ENCODE assay signal across 17 mouse cellular contexts in the genomic region with DNA sequence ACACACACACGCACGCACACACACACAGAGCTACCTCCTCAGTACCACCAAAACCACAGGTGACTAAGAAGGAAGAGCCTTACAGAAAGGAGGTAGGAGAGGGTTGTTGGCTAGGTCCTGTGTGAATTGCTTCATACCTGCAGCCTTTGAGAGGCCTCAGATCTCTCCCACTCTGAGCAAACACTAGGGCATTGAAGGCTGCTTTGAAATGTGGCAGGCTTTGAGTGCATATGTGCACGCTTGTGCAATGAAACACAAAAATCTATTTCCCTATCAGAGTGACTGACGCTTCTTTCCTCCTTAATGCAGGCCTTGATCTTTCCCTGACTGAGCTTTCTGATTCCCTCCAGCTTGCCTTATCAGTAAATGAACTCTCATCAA.
DNase-seq lines count a peak whose midpoint lies in the region; ATAC-seq and TF ChIP-seq lines count a peak whose summit lies in the region.
"Had no signal": no experiment of that assay in that cellular context is flagged by ENCODE, and none has a peak within 500 bp of the region (broad histone marks: within the 10 kb centered on the region; RNA-seq: fewer than 3 reads in every experiment).

No protein-coding gene starts in this region.

- no peak for TF ChIP-seq EP300 in stomach, postnatal 0 days (optimal IDR thresholded peaks at IDR 0.05)

- H3K9me3 ChIP-seq in intestine, embryonic 15.5 days = no peaks in the 10 kb centered on the region
- no peaks in the 10 kb centered on the region for H3K9me3 ChIP-seq in intestine, postnatal 0 days (ENCODE audit: control insufficient read depth)
- H3K9me3 ChIP-seq in lung, embryonic 15.5 days = no peaks in the 10 kb centered on the region
- no peaks in the 10 kb centered on the region for H3K9me3 ChIP-seq in stomach, postnatal 0 days (ENCODE audit: control insufficient read depth, low read length)
- no peaks in the 10 kb centered on the region for H3K9me3 ChIP-seq in hindbrain, embryonic 16.5 days (ENCODE audit: control insufficient read depth, low read length)
- H3K9me3 ChIP-seq: forebrain, embryonic 10.5 days; neural tube, embryonic 13.5 days had no signal

- no peaks in the 10 kb centered on the region for H3K4me1 ChIP-seq in intestine, embryonic 15.5 days (replicated peaks)
- H3K4me1 ChIP-seq in intestine, postnatal 0 days (replicated peaks; ENCODE audit: control insufficient read depth, insufficient read depth, low read length) = no peaks in the 10 kb centered on the region
- H3K4me1 ChIP-seq in lung, embryonic 15.5 days = no peaks in the 10 kb centered on the region
- no peaks in the 10 kb centered on the region for H3K4me1 ChIP-seq in stomach, postnatal 0 days (replicated peaks; ENCODE audit: control insufficient read depth, insufficient read depth)
- no peaks in the 10 kb centered on the region for H3K4me1 ChIP-seq in hindbrain, embryonic 16.5 days (ENCODE audit: control insufficient read depth, insufficient read depth, low read depth, low read length)
- H3K4me1 ChIP-seq: forebrain, embryonic 10.5 days; neural tube, embryonic 13.5 days had no signal

- no peak overlapping the region for H3K4me2 ChIP-seq in intestine, embryonic 15.5 days (replicated peaks)
- H3K4me2 ChIP-seq in intestine, postnatal 0 days (replicated peaks; ENCODE audit: low read depth) = no peak overlapping the region
- H3K4me2 ChIP-seq in lung, embryonic 15.5 days = no peak overlapping the region
- no peak overlapping the region for H3K4me2 ChIP-seq in stomach, postnatal 0 days (replicated peaks; ENCODE audit: low read depth)
- no peak overlapping the region for H3K4me2 ChIP-seq in hindbrain, embryonic 16.5 days (ENCODE audit: low read length)
- H3K4me2 ChIP-seq: heart, embryonic 11.5 days; neural tube, embryonic 13.5 days had no signal

- WGBS in intestine, embryonic 15.5 days = 75% methylated on average over 4 of the region's 4 CpGs
- WGBS in intestine, postnatal 0 days = 59% methylated on average over 4 of the region's 4 CpGs
- 36% methylated on average over 2 of the region's 4 CpGs for WGBS in lung, embryonic 15.5 days
- 68% methylated on average over 4 of the region's 4 CpGs for WGBS in stomach, postnatal 0 days
- 73% methylated on average over 4 of the region's 4 CpGs for WGBS in hindbrain, embryonic 16.5 days

- no peaks in the 10 kb centered on the region for H3K27me3 ChIP-seq in intestine, embryonic 15.5 days (replicated peaks)
- H3K27me3 ChIP-seq in intestine, postnatal 0 days (replicated peaks; ENCODE audit: control insufficient read depth, insufficient read depth, low read length) = no peaks in the 10 kb centered on the region
- no peaks in the 10 kb centered on the region for H3K27me3 ChIP-seq in lung, embryonic 15.5 days
- H3K27me3 ChIP-seq in stomach, postnatal 0 days (ENCODE audit: control insufficient read depth, insufficient read depth, low read length) = no peaks in the 10 kb centered on the region
- H3K27me3 ChIP-seq in hindbrain, embryonic 16.5 days (replicated peaks; ENCODE audit: control insufficient read depth, insufficient read depth, low read length) = no peaks in the 10 kb centered on the region
- H3K27me3 ChIP-seq: neural tube, embryonic 13.5 days had no signal

- no peak overlapping the region for H3K27ac ChIP-seq in intestine, embryonic 15.5 days
- H3K27ac ChIP-seq in intestine, postnatal 0 days (ENCODE audit: low read depth, low read length) = no peak overlapping the region
- H3K27ac ChIP-seq in lung, embryonic 15.5 days = no peak overlapping the region
- H3K27ac ChIP-seq in stomach, postnatal 0 days (replicated peaks) = no peak overlapping the region
- no peak overlapping the region for H3K27ac ChIP-seq in hindbrain, embryonic 16.5 days (ENCODE audit: low read depth, low read length)
- H3K27ac ChIP-seq: forebrain, embryonic 10.5 days; liver, embryonic 14.5 days; neural tube, embryonic 13.5 days had no signal

- 0 out of 2 replicates have a peak, but pooled peaks have one; percentile 41 for ATAC-seq in intestine, embryonic 15.5 days
- ATAC-seq in intestine, postnatal 0 days = no peak
- ATAC-seq in lung, embryonic 15.5 days (ENCODE audit: borderline replicate concordance, extremely low read depth, low FRiP score, low TSS enrichment) = peak; percentile 62
- 0 out of 2 replicates have a peak, but pooled peaks have one; percentile 40 for ATAC-seq in stomach, postnatal 0 days (ENCODE audit: low FRiP score, low TSS enrichment)
- no peak for ATAC-seq in hindbrain, embryonic 16.5 days

- H3K4me3 ChIP-seq in intestine, embryonic 15.5 days (replicated peaks) = no peak overlapping the region
- no peak overlapping the region for H3K4me3 ChIP-seq in intestine, postnatal 0 days (ENCODE audit: low read depth, low read length)
- H3K4me3 ChIP-seq in lung, embryonic 15.5 days = no peak overlapping the region
- H3K4me3 ChIP-seq in stomach, postnatal 0 days (ENCODE audit: low read depth, low read length) = no peak overlapping the region
- no peak overlapping the region for H3K4me3 ChIP-seq in hindbrain, embryonic 16.5 days (ENCODE audit: low read length)
- H3K4me3 ChIP-seq: forebrain, embryonic 10.5 days; neural tube, embryonic 13.5 days had no signal

- no peak for TF ChIP-seq CTCF in intestine, postnatal 0 days (IDR thresholded peaks at IDR 0.05; ENCODE audit: low read depth)
- no peak for TF ChIP-seq CTCF in stomach, postnatal 0 days (IDR thresholded peaks at IDR 0.05; ENCODE audit: low read depth)

- no peak overlapping the region for H3K9ac ChIP-seq in intestine, embryonic 15.5 days
- H3K9ac ChIP-seq in intestine, postnatal 0 days (ENCODE audit: low read depth, low read length) = no peak overlapping the region
- H3K9ac ChIP-seq in lung, embryonic 15.5 days = no peak overlapping the region
- no peak overlapping the region for H3K9ac ChIP-seq in stomach, postnatal 0 days (ENCODE audit: low read length)
- H3K9ac ChIP-seq in hindbrain, embryonic 16.5 days (ENCODE audit: low read depth, low read length) = no peak overlapping the region
- H3K9ac ChIP-seq: liver, embryonic 14.5 days; neural tube, embryonic 13.5 days had no signal

- no peaks in the 10 kb centered on the region for H3K36me3 ChIP-seq in intestine, embryonic 15.5 days
- no peaks in the 10 kb centered on the region for H3K36me3 ChIP-seq in intestine, postnatal 0 days (ENCODE audit: control insufficient read depth, insufficient read depth)
- no peaks in the 10 kb centered on the region for H3K36me3 ChIP-seq in lung, embryonic 15.5 days
- H3K36me3 ChIP-seq in stomach, postnatal 0 days (ENCODE audit: control insufficient read depth, insufficient read depth, low read length) = no peaks in the 10 kb centered on the region
- H3K36me3 ChIP-seq in hindbrain, embryonic 16.5 days (ENCODE audit: control insufficient read depth, insufficient read depth, low read length) = no peaks in the 10 kb centered on the region
- H3K36me3 ChIP-seq: forebrain, embryonic 10.5 days; neural tube, embryonic 13.5 days had no signal

- peak; percentile 22 to 39 for DNase-seq in lung, postnatal 4 days
- DNase-seq in stomach, postnatal 0 days (ENCODE audit: low spot score) = no peak
- no peak for DNase-seq in frontal cortex, postnatal 14 days (ENCODE audit: low spot score in 2 of 2)
- DNase-seq: cerebellum, adult 18-20 months; cerebellum, postnatal 25 days; gastrocnemius, postnatal 36 days; heart, postnatal 10 days; right cerebral cortex, adult 18-20 months; thymus, postnatal 4 days had no signal

Comparison
In these comparisons a context has a peak if more than half of its experiments do, and no peak if none do; other contexts are left out.
1. ATAC-seq: peak in intestine, embryonic 15.5 days (single experiment), lung, embryonic 15.5 days (single experiment) and stomach, postnatal 0 days (single experiment); none in intestine, postnatal 0 days (single experiment) and hindbrain, embryonic 16.5 days (single experiment).
2. DNase-seq: peak in lung, postnatal 4 days (2 of 2); none in stomach, postnatal 0 days (single experiment) and frontal cortex, postnatal 14 days (0 of 2).